16 mouse cellular contexts compared by ENCODE assay signal in genomic region chr15:81350401-81350800, GRCm38 (mm10). TPM values are rescaled to one million over a fixed set of nuclear protein-coding genes. Genes with fewer than 3 reads are reported as not detected.
DNase-seq lines count a peak whose midpoint lies in the region; ATAC-seq lines count a peak whose summit lies in the region.
"Had no signal": no experiment of that assay in that cellular context is flagged by ENCODE, and none has a peak within 500 bp of the region (broad histone marks: within the 10 kb centered on the region; RNA-seq: fewer than 3 reads in every experiment).

No protein-coding gene starts in this region.

- H3K9me3 ChIP-seq in heart, embryonic 15.5 days (replicated peaks) = no peaks in the 10 kb centered on the region
- no peaks in the 10 kb centered on the region for H3K9me3 ChIP-seq in midbrain, embryonic 13.5 days
- no peaks in the 10 kb centered on the region for H3K9me3 ChIP-seq in midbrain, embryonic 16.5 days (replicated peaks; ENCODE audit: control insufficient read depth, low read length, poor library complexity, severe bottlenecking)
- H3K9me3 ChIP-seq in embryonic facial prominence, embryonic 14.5 days (ENCODE audit: control insufficient read depth, low read length) = no peaks in the 10 kb centered on the region
- no peaks in the 10 kb centered on the region for H3K9me3 ChIP-seq in liver, embryonic 16.5 days (replicated peaks; ENCODE audit: control insufficient read depth, low read length)
- H3K9me3 ChIP-seq: G1E; intestine, embryonic 15.5 days had no signal

- H3K27me3 ChIP-seq in heart, embryonic 15.5 days = no peaks in the 10 kb centered on the region
- no peaks in the 10 kb centered on the region for H3K27me3 ChIP-seq in midbrain, embryonic 13.5 days
- H3K27me3 ChIP-seq in midbrain, embryonic 16.5 days (ENCODE audit: control insufficient read depth, insufficient read depth, low read depth, low read length) = no peaks in the 10 kb centered on the region
- H3K27me3 ChIP-seq in embryonic facial prominence, embryonic 14.5 days (replicated peaks; ENCODE audit: control insufficient read depth, insufficient read depth, low read length) = no peaks in the 10 kb centered on the region
- no peaks in the 10 kb centered on the region for H3K27me3 ChIP-seq in liver, embryonic 16.5 days (ENCODE audit: control insufficient read depth, insufficient read depth, low read depth, low read length)
- H3K27me3 ChIP-seq: intestine, embryonic 15.5 days had no signal

- intact Hi-C loops in heart, postnatal 10 days (cut with DNase I) = no loop called here

- peak overlapping the region; percentile 20; the same call in 1 of the 2 replicates for H3K27ac ChIP-seq in heart, embryonic 15.5 days
- peak overlapping the region; percentile 47; the same call in 1 of the 2 replicates for H3K27ac ChIP-seq in midbrain, embryonic 13.5 days
- H3K27ac ChIP-seq in midbrain, embryonic 16.5 days (ENCODE audit: low read length) = no peak overlapping the region
- no peak overlapping the region; the same call in 1 of the 2 replicates for H3K27ac ChIP-seq in embryonic facial prominence, embryonic 14.5 days (replicated peaks; ENCODE audit: low read depth, low read length)
- H3K27ac ChIP-seq in liver, embryonic 16.5 days (ENCODE audit: low read length) = peak overlapping the region; percentile 75
- H3K27ac ChIP-seq: intestine, embryonic 15.5 days had no signal

- no peak overlapping the region for H3K4me2 ChIP-seq in heart, embryonic 15.5 days
- H3K4me2 ChIP-seq in midbrain, embryonic 13.5 days (replicated peaks) = no peak overlapping the region
- H3K4me2 ChIP-seq in midbrain, embryonic 16.5 days (ENCODE audit: low read length) = no peak overlapping the region
- no peak overlapping the region for H3K4me2 ChIP-seq in embryonic facial prominence, embryonic 14.5 days (ENCODE audit: low read depth, low read length)
- H3K4me2 ChIP-seq in liver, embryonic 16.5 days (ENCODE audit: low read depth, low read length) = no peak overlapping the region
- H3K4me2 ChIP-seq: intestine, embryonic 15.5 days had no signal

- no peak for ATAC-seq in heart, embryonic 15.5 days (replicated peaks; ENCODE audit: insufficient number of reproducible peaks, insufficient read depth, low FRiP score, low read depth)
- no peak for ATAC-seq in midbrain, embryonic 13.5 days
- no peak for ATAC-seq in midbrain, embryonic 16.5 days
- peak; percentile 41; the same call in 1 of the 2 replicates for ATAC-seq in embryonic facial prominence, embryonic 14.5 days (ENCODE audit: low read depth)
- ATAC-seq in liver, embryonic 16.5 days (ENCODE audit: low read depth) = peak; percentile 69; the same call in 1 of the 2 replicates
- ATAC-seq: intestine, embryonic 15.5 days had no signal

- peaks cover 5% of the 10 kb centered on the region for H3K4me1 ChIP-seq in heart, embryonic 15.5 days (replicated peaks)
- 0 out of 2 replicates have a peak, but pooled peaks cover 3% of the 10 kb centered on the region for H3K4me1 ChIP-seq in midbrain, embryonic 13.5 days (replicated peaks)
- no peaks in the 10 kb centered on the region for H3K4me1 ChIP-seq in midbrain, embryonic 16.5 days (ENCODE audit: control insufficient read depth, insufficient read depth, low read length)
- H3K4me1 ChIP-seq in embryonic facial prominence, embryonic 14.5 days (ENCODE audit: control insufficient read depth, insufficient read depth, low read length) = peaks cover 3% of the 10 kb centered on the region; the same call in 1 of the 2 replicates
- H3K4me1 ChIP-seq in liver, embryonic 16.5 days (ENCODE audit: control insufficient read depth, low read depth, low read length) = no peaks in the 10 kb centered on the region; the same call in none of the 2 replicates

- no peak for DNase-seq in heart, postnatal 10 days
- DNase-seq in embryonic facial prominence, embryonic 14.5 days (ENCODE audit: low spot score) = peak; percentile 84
- no peak for DNase-seq in gastrocnemius, postnatal 25 days
- DNase-seq: adrenal gland, postnatal 36 days; cerebellum, adult 11 months; heart, postnatal 36 days; lung, postnatal 10 days; thymus, postnatal 14 days had no signal

- no peak overlapping the region for H3K9ac ChIP-seq in heart, embryonic 15.5 days
- H3K9ac ChIP-seq in midbrain, embryonic 13.5 days (replicated peaks) = no peak overlapping the region
- no peak overlapping the region for H3K9ac ChIP-seq in midbrain, embryonic 16.5 days (ENCODE audit: low read depth, low read length)
- H3K9ac ChIP-seq in embryonic facial prominence, embryonic 14.5 days (ENCODE audit: low read depth, low read length) = no peak overlapping the region; the same call in 1 of the 2 replicates
- no peak overlapping the region for H3K9ac ChIP-seq in liver, embryonic 16.5 days (ENCODE audit: low read depth, low read length)
- H3K9ac ChIP-seq: intestine, embryonic 15.5 days had no signal

- 33% methylated on average over 1 of the region's 1 CpGs for WGBS in heart, embryonic 15.5 days
- WGBS in midbrain, embryonic 13.5 days = 81% methylated on average over 1 of the region's 1 CpGs
- 71% methylated on average over 1 of the region's 1 CpGs for WGBS in midbrain, embryonic 16.5 days
- WGBS in embryonic facial prominence, embryonic 14.5 days = 67% methylated on average over 1 of the region's 1 CpGs
- WGBS in liver, embryonic 16.5 days (ENCODE audit: insufficient replicate concordance) = 61% methylated on average over 1 of the region's 1 CpGs

- no peak overlapping the region for H3K4me3 ChIP-seq in heart, embryonic 15.5 days
- no peak overlapping the region for H3K4me3 ChIP-seq in midbrain, embryonic 13.5 days (replicated peaks)
- H3K4me3 ChIP-seq in midbrain, embryonic 16.5 days (ENCODE audit: low read depth, low read length) = no peak overlapping the region
- no peak overlapping the region for H3K4me3 ChIP-seq in embryonic facial prominence, embryonic 14.5 days (ENCODE audit: low read depth, low read length)
- no peak overlapping the region for H3K4me3 ChIP-seq in liver, embryonic 16.5 days (ENCODE audit: low read depth, low read length)
- H3K4me3 ChIP-seq: intestine, embryonic 15.5 days had no signal

- no peaks in the 10 kb centered on the region for H3K36me3 ChIP-seq in heart, embryonic 15.5 days
- no peaks in the 10 kb centered on the region; the same call in 1 of the 2 replicates for H3K36me3 ChIP-seq in midbrain, embryonic 13.5 days
- no peaks in the 10 kb centered on the region for H3K36me3 ChIP-seq in midbrain, embryonic 16.5 days (ENCODE audit: control insufficient read depth, insufficient read depth, low read length)
- no peaks in the 10 kb centered on the region for H3K36me3 ChIP-seq in embryonic facial prominence, embryonic 14.5 days (ENCODE audit: control insufficient read depth, insufficient read depth, low read length)
- H3K36me3 ChIP-seq in liver, embryonic 16.5 days (ENCODE audit: control insufficient read depth, insufficient read depth) = no peaks in the 10 kb centered on the region; the same call in 1 of the 2 replicates
- H3K36me3 ChIP-seq: intestine, embryonic 15.5 days had no signal

RNA-seq across cellular contexts. Expression of gene Slc25a17, which starts 10.2 kb away (rescaled TPM):
- polyA plus RNA-seq in heart, embryonic 15.5 days (2015; fragmentation: Nextera tagmentation; extraction: Ambion mirVana) = 47.8 and 60.5 TPM in 2 replicates
- total RNA-seq in heart, postnatal 10 days (2021) = 10 to 100 TPM; 33.4 to 38.1 TPM
- polyA plus RNA-seq in midbrain, embryonic 13.5 days (2015; fragmentation: Nextera tagmentation; extraction: Ambion mirVana) = 133 and 141 TPM in 2 replicates
- 136 and 141 TPM in 2 replicates for polyA plus RNA-seq in midbrain, embryonic 16.5 days (2015; fragmentation: Nextera tagmentation; extraction: Ambion mirVana)
- 102 and 112 TPM in 2 replicates for polyA plus RNA-seq in embryonic facial prominence, embryonic 14.5 days (2014; fragmentation: Nextera tagmentation; extraction: Ambion mirVana)
- 36.2 and 38.3 TPM in 2 replicates for polyA plus RNA-seq in liver, embryonic 16.5 days (2015; fragmentation: Nextera tagmentation; extraction: Ambion mirVana)
- total RNA-seq in gastrocnemius, postnatal 25 days (2021) = 10 to 100 TPM in 1 of 2 experiments, 1 to 10 TPM in 1; 9.3 to 12.5 TPM

RNA-seq across cellular contexts. Expression of gene St13, which starts 49.5 kb away (rescaled TPM):
- polyA plus RNA-seq in heart, embryonic 15.5 days (2015; fragmentation: Nextera tagmentation; extraction: Ambion mirVana) = 104 and 107 TPM in 2 replicates
- total RNA-seq in heart, postnatal 10 days (2021) = 10 to 100 TPM; 89.0 to 93.6 TPM
- polyA plus RNA-seq in midbrain, embryonic 13.5 days (2015; fragmentation: Nextera tagmentation; extraction: Ambion mirVana) = 182 and 203 TPM in 2 replicates
- 216 and 221 TPM in 2 replicates for polyA plus RNA-seq in midbrain, embryonic 16.5 days (2015; fragmentation: Nextera tagmentation; extraction: Ambion mirVana)
- 135 and 141 TPM in 2 replicates for polyA plus RNA-seq in embryonic facial prominence, embryonic 14.5 days (2014; fragmentation: Nextera tagmentation; extraction: Ambion mirVana)
- polyA plus RNA-seq in liver, embryonic 16.5 days (2015; fragmentation: Nextera tagmentation; extraction: Ambion mirVana) = 59.2 and 59.4 TPM in 2 replicates
- 10 to 100 TPM; 84.6 to 87.8 TPM for total RNA-seq in gastrocnemius, postnatal 25 days (2021)

RNA-seq across cellular contexts. Expression of gene Xpnpep3, which starts 49.5 kb away (rescaled TPM):
- polyA plus RNA-seq in heart, embryonic 15.5 days (2015; fragmentation: Nextera tagmentation; extraction: Ambion mirVana) = 8.9 and 10.3 TPM in 2 replicates
- total RNA-seq in heart, postnatal 10 days (2021) = 10 to 100 TPM; 12.7 to 13.9 TPM
- 9.8 TPM in 2 replicates for polyA plus RNA-seq in midbrain, embryonic 13.5 days (2015; fragmentation: Nextera tagmentation; extraction: Ambion mirVana)
- polyA plus RNA-seq in midbrain, embryonic 16.5 days (2015; fragmentation: Nextera tagmentation; extraction: Ambion mirVana) = 9.6 and 10.0 TPM in 2 replicates
- 6.5 and 6.6 TPM in 2 replicates for polyA plus RNA-seq in embryonic facial prominence, embryonic 14.5 days (2014; fragmentation: Nextera tagmentation; extraction: Ambion mirVana)
- 5.9 and 6.6 TPM in 2 replicates for polyA plus RNA-seq in liver, embryonic 16.5 days (2015; fragmentation: Nextera tagmentation; extraction: Ambion mirVana)
- 1 to 10 TPM; 6.5 to 6.7 TPM for total RNA-seq in gastrocnemius, postnatal 25 days (2021)

RNA-seq across cellular contexts. Expression of gene Dnajb7, which starts 57.7 kb away (rescaled TPM):
- 1.1 and 1.3 TPM in 2 replicates for polyA plus RNA-seq in heart, embryonic 15.5 days (2015; fragmentation: Nextera tagmentation; extraction: Ambion mirVana)
- total RNA-seq in heart, postnatal 10 days (2021) = not detected
- polyA plus RNA-seq in midbrain, embryonic 13.5 days (2015; fragmentation: Nextera tagmentation; extraction: Ambion mirVana) = 1.7 and 2.4 TPM in 2 replicates
- 1.0 and 2.2 TPM in 2 replicates for polyA plus RNA-seq in midbrain, embryonic 16.5 days (2015; fragmentation: Nextera tagmentation; extraction: Ambion mirVana)
- 0.48 and 0.85 TPM in 2 replicates for polyA plus RNA-seq in embryonic facial prominence, embryonic 14.5 days (2014; fragmentation: Nextera tagmentation; extraction: Ambion mirVana)
- 0.39 and 0.77 TPM in 2 replicates for polyA plus RNA-seq in liver, embryonic 16.5 days (2015; fragmentation: Nextera tagmentation; extraction: Ambion mirVana)
- total RNA-seq in gastrocnemius, postnatal 25 days (2021) = not detected
- total RNA-seq: adrenal gland, postnatal 36 days; granulocyte monocyte progenitor cell, adult 5-6 weeks; heart, postnatal 36 days; left cerebral cortex, postnatal 10 days had no signal
- polyA plus RNA-seq: G1E had no signal

Comparison
In these comparisons a context has a peak if more than half of its experiments do, and no peak if none do; other contexts are left out.
1. H3K27ac ChIP-seq: peak in heart, embryonic 15.5 days (single experiment), midbrain, embryonic 13.5 days (single experiment) and liver, embryonic 16.5 days (single experiment); none in midbrain, embryonic 16.5 days (single experiment) and embryonic facial prominence, embryonic 14.5 days (single experiment).
2. ATAC-seq: peak in embryonic facial prominence, embryonic 14.5 days (single experiment) and liver, embryonic 16.5 days (single experiment); none in heart, embryonic 15.5 days (single experiment), midbrain, embryonic 13.5 days (single experiment) and midbrain, embryonic 16.5 days (single experiment).